38 mouse cellular contexts compared by ENCODE assay signal in genomic region chr11:43049363-43049762, GRCm38 (mm10). TPM values are rescaled to one million over a fixed set of nuclear protein-coding genes. Genes with fewer than 3 reads are reported as not detected.
"Had no signal": no experiment of that assay in that cellular context is flagged by ENCODE, and none has a peak within 500 bp of the region (broad histone marks: within the 10 kb centered on the region; RNA-seq: fewer than 3 reads in every experiment).

No protein-coding gene starts in this region.

- H3K27ac ChIP-seq: embryonic facial prominence, embryonic 10.5 days; embryonic facial prominence, embryonic 12.5 days; embryonic facial prominence, embryonic 13.5 days; embryonic facial prominence, embryonic 15.5 days; forebrain, embryonic 10.5 days; forebrain, embryonic 12.5 days; forebrain, embryonic 13.5 days; forebrain, embryonic 15.5 days; gastrocnemius, adult 2 months had no signal

- H3K4me1 ChIP-seq: embryonic facial prominence, embryonic 10.5 days; embryonic facial prominence, embryonic 12.5 days; embryonic facial prominence, embryonic 13.5 days; embryonic facial prominence, embryonic 15.5 days; forebrain, embryonic 10.5 days; forebrain, embryonic 12.5 days; forebrain, embryonic 13.5 days; forebrain, embryonic 15.5 days had no signal

- H3K4me2 ChIP-seq: embryonic facial prominence, embryonic 12.5 days; embryonic facial prominence, embryonic 13.5 days; embryonic facial prominence, embryonic 15.5 days; forebrain, embryonic 12.5 days; forebrain, embryonic 13.5 days; forebrain, embryonic 15.5 days had no signal

- H3K36me3 ChIP-seq: embryonic facial prominence, embryonic 10.5 days; embryonic facial prominence, embryonic 12.5 days; embryonic facial prominence, embryonic 13.5 days; embryonic facial prominence, embryonic 15.5 days; forebrain, embryonic 10.5 days; forebrain, embryonic 12.5 days; forebrain, embryonic 15.5 days had no signal

- H3K27me3 ChIP-seq: embryonic facial prominence, embryonic 12.5 days; embryonic facial prominence, embryonic 13.5 days; embryonic facial prominence, embryonic 15.5 days; forebrain, embryonic 12.5 days; forebrain, embryonic 13.5 days; forebrain, embryonic 15.5 days had no signal

- H3K4me3 ChIP-seq: embryonic facial prominence, embryonic 10.5 days; embryonic facial prominence, embryonic 12.5 days; embryonic facial prominence, embryonic 13.5 days; embryonic facial prominence, embryonic 15.5 days; erythroblast, embryonic 14.5 days; forebrain, embryonic 10.5 days; forebrain, embryonic 12.5 days; forebrain, embryonic 13.5 days; forebrain, embryonic 15.5 days; gastrocnemius, adult 2 months; heart, adult 2 months had no signal

- DNase-seq: cerebellum, adult 8-10 months; cerebellum, adult 9-10 months; cerebellum, adult 9-11 months; cerebellum, postnatal 10 days; cerebellum, postnatal 14 days; cerebellum, postnatal 25 days; cerebellum, postnatal 36 days; embryo, embryonic 11 days; forebrain, postnatal 0 days; gastrocnemius, adult 2 months; gastrocnemius, postnatal 10 days; gastrocnemius, postnatal 25 days; gastrocnemius, postnatal 36 days; heart, adult 18-20 months; heart, adult 2 months had no signal

- H3K9me3 ChIP-seq: embryonic facial prominence, embryonic 10.5 days; embryonic facial prominence, embryonic 12.5 days; embryonic facial prominence, embryonic 13.5 days; embryonic facial prominence, embryonic 15.5 days; forebrain, embryonic 10.5 days; forebrain, embryonic 12.5 days; forebrain, embryonic 13.5 days; forebrain, embryonic 15.5 days had no signal

- H3K9ac ChIP-seq: embryonic facial prominence, embryonic 12.5 days; embryonic facial prominence, embryonic 13.5 days; embryonic facial prominence, embryonic 15.5 days; forebrain, embryonic 12.5 days; forebrain, embryonic 13.5 days; forebrain, embryonic 15.5 days; forebrain, postnatal 0 days had no signal

RNA-seq across cellular contexts. Expression of gene Gm9972, which starts 13.8 kb away (rescaled TPM):
- total RNA-seq: common myeloid progenitor, adult 5-6 weeks; forebrain, postnatal 0 days; gastrocnemius, adult 18-20 months; gastrocnemius, adult 2 months; gastrocnemius, adult 8-10 months; gastrocnemius, postnatal 10 days; gastrocnemius, postnatal 25 days; gastrocnemius, postnatal 36 days; gastrocnemius, postnatal 4 days; granulocyte monocyte progenitor cell, adult 5-6 weeks; heart, adult 18-20 months; heart, adult 2 months; heart, adult 8-10 months had no signal
- polyA plus RNA-seq: cortical plate, adult 2 months; embryonic facial prominence, embryonic 10.5 days; embryonic facial prominence, embryonic 11.5 days; embryonic facial prominence, embryonic 14.5 days; erythroblast, embryonic 14.5 days; forebrain, embryonic 10.5 days; forebrain, embryonic 11.5 days; forebrain, embryonic 12.5 days; forebrain, embryonic 14.5 days; forebrain, embryonic 15.5 days; forebrain, embryonic 16.5 days; forebrain, postnatal 0 days; frontal cortex, adult 2 months; gonadal fat pad, adult 2 months; heart, adult 2 months had no signal
